Comparison of ENCODE assay signal across 8 mouse cellular contexts in genomic region chr15:103352856-103353255, GRCm38 (mm10). TPM values are rescaled to one million over a fixed set of nuclear protein-coding genes. Genes with fewer than 3 reads are reported as not detected.
DNase-seq lines count a peak whose midpoint lies in the region; ATAC-seq lines count a peak whose summit lies in the region.

No protein-coding gene starts in this region.

- H3K9me3 ChIP-seq in forebrain, embryonic 10.5 days: no peaks in the 10 kb centered on the region
- H3K9me3 ChIP-seq in forebrain, embryonic 15.5 days: no peaks in the 10 kb centered on the region
- no peaks in the 10 kb centered on the region for H3K9me3 ChIP-seq in forebrain, embryonic 11.5 days (ENCODE audit: control insufficient read depth, low read length)

- no peaks in the 10 kb centered on the region for H3K27me3 ChIP-seq in forebrain, embryonic 10.5 days (ENCODE audit: poor library complexity, severe bottlenecking)
- H3K27me3 ChIP-seq in forebrain, embryonic 15.5 days: no peaks in the 10 kb centered on the region
- H3K27me3 ChIP-seq in forebrain, embryonic 11.5 days (ENCODE audit: control insufficient read depth, insufficient read depth, low read length): no peaks in the 10 kb centered on the region

- no peak for ATAC-seq in forebrain, embryonic 15.5 days (replicated peaks)
- ATAC-seq in forebrain, embryonic 11.5 days (replicated peaks; ENCODE audit: low FRiP score): peak; percentile 38; the same call in 1 of the 2 replicates
- 0 out of 2 replicates have a peak, but pooled peaks have one; percentile 62 for ATAC-seq in monocyte, adult 5-6 weeks (replicated peaks; ENCODE audit: insufficient number of reproducible peaks, low FRiP score, low TSS enrichment, poor library complexity, severe bottlenecking)

- H3K9ac ChIP-seq in forebrain, embryonic 15.5 days (replicated peaks): no peak overlapping the region
- no peak overlapping the region for H3K9ac ChIP-seq in forebrain, embryonic 11.5 days (ENCODE audit: low read length)

- DNase-seq in forebrain, embryonic 10.5 days (ENCODE audit: extremely low spot score, low spot score): peak; percentile 60
- peak; percentile 51 for DNase-seq in urinary bladder, postnatal 14 days (ENCODE audit: low spot score)
- DNase-seq in urinary bladder, adult 2 months (ENCODE audit: low spot score): no peak
- DNase-seq in forebrain, embryonic 11.5 days (ENCODE audit: low spot score): peak; percentile 75
- DNase-seq in kidney, postnatal 14 days: peak; percentile 53
- peak; percentile 80 for DNase-seq in thymus, postnatal 4 days

- 53% methylated on average over 4 of the region's 4 CpGs for WGBS in forebrain, embryonic 10.5 days
- 35% methylated on average over 4 of the region's 4 CpGs for WGBS in forebrain, embryonic 15.5 days
- 43% methylated on average over 4 of the region's 4 CpGs for WGBS in forebrain, embryonic 11.5 days

- H3K36me3 ChIP-seq in forebrain, embryonic 10.5 days (replicated peaks): peaks cover 93% of the 10 kb centered on the region
- H3K36me3 ChIP-seq in forebrain, embryonic 15.5 days: no peaks in the 10 kb centered on the region
- H3K36me3 ChIP-seq in forebrain, embryonic 11.5 days (ENCODE audit: control insufficient read depth, insufficient read depth, low read length): peaks cover 5% of the 10 kb centered on the region; the same call in 1 of the 2 replicates

- no peak overlapping the region for H3K27ac ChIP-seq in forebrain, embryonic 10.5 days
- H3K27ac ChIP-seq in forebrain, embryonic 15.5 days (replicated peaks): no peak overlapping the region
- H3K27ac ChIP-seq in forebrain, embryonic 11.5 days (ENCODE audit: low read depth, low read length): no peak overlapping the region

- H3K4me3 ChIP-seq in forebrain, embryonic 10.5 days: no peak overlapping the region
- H3K4me3 ChIP-seq in forebrain, embryonic 15.5 days: no peak overlapping the region
- no peak overlapping the region for H3K4me3 ChIP-seq in forebrain, embryonic 11.5 days (ENCODE audit: low read depth, low read length)

- H3K4me2 ChIP-seq in forebrain, embryonic 15.5 days (replicated peaks): no peak overlapping the region
- H3K4me2 ChIP-seq in forebrain, embryonic 11.5 days (ENCODE audit: low read depth, low read length, severe bottlenecking): no peak overlapping the region

- peaks cover under 1% of the 10 kb centered on the region; the same call in 1 of the 2 replicates for H3K4me1 ChIP-seq in forebrain, embryonic 10.5 days
- H3K4me1 ChIP-seq in forebrain, embryonic 15.5 days: no peaks in the 10 kb centered on the region
- no peaks in the 10 kb centered on the region for H3K4me1 ChIP-seq in forebrain, embryonic 11.5 days (replicated peaks; ENCODE audit: control insufficient read depth, insufficient read depth, low read length)

RNA-seq across cellular contexts. Expression of gene Zfp385a, which starts 13.0 kb away (rescaled TPM):
- polyA plus RNA-seq in forebrain, embryonic 10.5 days (2016; fragmentation: Nextera tagmentation; extraction: Ambion mirVana): 23.1 and 23.6 TPM in 2 replicates
- polyA plus RNA-seq in forebrain, embryonic 15.5 days (2015; fragmentation: Nextera tagmentation; extraction: Ambion mirVana): 12.7 and 13.0 TPM in 2 replicates
- polyA plus RNA-seq in urinary bladder, adult 2 months (2012; rRNA removed): 9.9 and 15.6 TPM in 2 replicates
- polyA plus RNA-seq in forebrain, embryonic 11.5 days (2014; fragmentation: Nextera tagmentation; extraction: Ambion mirVana): 27.4 and 27.8 TPM in 2 replicates
- total RNA-seq in monocyte, adult 5-6 weeks (2017): 0.85 to 3.7 TPM (median 1.7 TPM) in 3 replicates

RNA-seq across cellular contexts. Expression of gene Itga5, which starts 13.7 kb away (rescaled TPM):
- 22.8 and 25.6 TPM in 2 replicates for polyA plus RNA-seq in forebrain, embryonic 10.5 days (2016; fragmentation: Nextera tagmentation; extraction: Ambion mirVana)
- 5.7 and 7.2 TPM in 2 replicates for polyA plus RNA-seq in forebrain, embryonic 15.5 days (2015; fragmentation: Nextera tagmentation; extraction: Ambion mirVana)
- polyA plus RNA-seq in urinary bladder, adult 2 months (2012; rRNA removed): 138 and 146 TPM in 2 replicates
- polyA plus RNA-seq in forebrain, embryonic 11.5 days (2014; fragmentation: Nextera tagmentation; extraction: Ambion mirVana): 22.0 and 22.4 TPM in 2 replicates
- 3.1 to 26.6 TPM (median 11.4 TPM) in 3 replicates for total RNA-seq in monocyte, adult 5-6 weeks (2017)

RNA-seq across cellular contexts. Expression of gene Gpr84, which starts 42.4 kb away (rescaled TPM):
- 0.14 and 0.36 TPM in 2 replicates for polyA plus RNA-seq in forebrain, embryonic 10.5 days (2016; fragmentation: Nextera tagmentation; extraction: Ambion mirVana)
- 0.28 and 0.37 TPM in 2 replicates for polyA plus RNA-seq in forebrain, embryonic 15.5 days (2015; fragmentation: Nextera tagmentation; extraction: Ambion mirVana)
- not detected in 2 replicates for polyA plus RNA-seq in urinary bladder, adult 2 months (2012; rRNA removed)
- not detected in 2 replicates for polyA plus RNA-seq in forebrain, embryonic 11.5 days (2014; fragmentation: Nextera tagmentation; extraction: Ambion mirVana)
- total RNA-seq in monocyte, adult 5-6 weeks (2017): 0.53 to 1.2 TPM (median 0.87 TPM) in 3 replicates
